Mouse (Mus musculus) liver, embryonic 11.5 days (tissue): ENCODE measurements around the gene Myom1. TPM values are rescaled to one million over a fixed set of nuclear protein-coding genes. Genes with fewer than 3 reads are reported as not detected.

ENCODE experiments used
- ATAC-seq: fragments of 200-750 bp; cut with Nextera tagmentation; replicated peaks from 2 replicates; pipeline ENCODE4 v1.8.0; 2017; ENCODE audit warnings: moderate number of reproducible peaks, mild to moderate bottlenecking, moderate TSS enrichment, moderate library complexity; ENCODE audit not compliant: low FRiP score
- DNase-seq: peaks from one replicate; pipeline ENCODE4 v3.0.0-alpha.2; 2017; ENCODE audit warnings: low spot score
- H3K27ac ChIP-seq: fragments of 300-500 bp; sonication (generic); 2 replicates; pipeline ENCODE4 v1.5.1; 2014; ENCODE audit warnings: mild to moderate bottlenecking, low read depth, low read length, control low read depth
- H3K27me3 ChIP-seq: fragments of 300-500 bp; sonication (generic); replicated peaks from 2 replicates; pipeline ENCODE4 v1.6.1; 2014; ENCODE audit warnings: low read length, mixed read lengths; ENCODE audit not compliant: control insufficient read depth, insufficient read depth
- H3K36me3 ChIP-seq: fragments of 300-500 bp; sonication (generic); 2 replicates; pipeline ENCODE4 v1.6.1; 2014; ENCODE audit warnings: mild to moderate bottlenecking, low read length, moderate library complexity, mixed read lengths; ENCODE audit not compliant: control insufficient read depth, insufficient read depth
- H3K4me1 ChIP-seq: fragments of 300-500 bp; sonication (generic); replicated peaks from 2 replicates; pipeline ENCODE4 v1.6.1; 2014; ENCODE audit warnings: low read length, mixed read lengths; ENCODE audit not compliant: control insufficient read depth, insufficient read depth
- H3K4me2 ChIP-seq: fragments of 300-500 bp; sonication (generic); 2 replicates; pipeline ENCODE4 v1.6.1; 2014; ENCODE audit warnings: mild to moderate bottlenecking, control low read depth, moderate library complexity
- H3K4me3 ChIP-seq: fragments of 300-500 bp; sonication (generic); 2 replicates; pipeline ENCODE4 v1.5.1; 2014; ENCODE audit warnings: low read depth, low read length, control low read depth
- H3K9ac ChIP-seq: fragments of 300-500 bp; sonication (generic); 2 replicates; pipeline ENCODE4 v1.6.1; 2014; ENCODE audit warnings: low read depth, low read length, control low read depth
- H3K9me3 ChIP-seq: fragments of 300-500 bp; sonication (generic); 2 replicates; pipeline ENCODE4 v1.6.1; 2016; ENCODE audit warnings: low read length, inconsistent platforms, mixed read lengths; ENCODE audit not compliant: control insufficient read depth
- WGBS: fragments of 180-500 bp; shearing (Covaris S2); extraction: QIAGEN DNeasy Blood & Tissue Kit; methylation state at CpG from one replicate; pipeline ENCODE4 v1.1.7; 2014; 5-methylcytosine and 5-hydroxymethylcytosine counted together
- polyA plus RNA-seq: library from polyadenylated mRNA; unstranded; fragments of >200 nt; fragmentation: Nextera tagmentation; extraction: Ambion mirVana; gene quantifications from 2 replicates; pipeline ENCODE4 v1.2.1, GENCODE M21; 2014

The Myom1 gene
- polyA plus RNA-seq, 1 experiment from 2014 or later, result 7.3 TPM

GRCm38 (mm10) chr17:71004186-71004960 is 1.9 kb downstream of the Myom1 start:
- no peak for DNase-seq
- 86% methylated on average over 10 of the region's 10 CpGs for WGBS

GRCm38 (mm10) chr17:71006976-71007375 is 4.5 kb downstream of the Myom1 start:
- ATAC-seq, result no peak
- Histone ChIP-seq H3K27ac (no peak overlapping the region), H3K36me3 (no peaks in the 10 kb centered on the region), H3K27me3 (no peaks in the 10 kb centered on the region), H3K9ac (no peak overlapping the region), H3K4me1 (peaks cover 19% of the 10 kb centered on the region), H3K4me3 (no peak overlapping the region), H3K9me3 (no peaks in the 10 kb centered on the region), H3K4me2 (no peak overlapping the region)
- no peak for DNase-seq
- 75% methylated on average over 5 of the region's 5 CpGs for WGBS

More at GRCm38 (mm10) chr17:71004186-71004960, 1.9 kb downstream of the Myom1 start:
- H3K9me3 ChIP-seq, result no peaks in the 10 kb centered on the region
- no peak overlapping the region for H3K4me3 ChIP-seq
- H3K27ac ChIP-seq, result 0 out of 2 replicates have a peak overlapping the region, but pooled peaks have one; percentile 47
- no peaks in the 10 kb centered on the region for H3K36me3 ChIP-seq
- no peak for ATAC-seq
- H3K4me2 ChIP-seq, result peak overlapping the region; percentile 80
- H3K9ac ChIP-seq, result no peak overlapping the region
- H3K4me1 ChIP-seq, result peaks cover 25% of the 10 kb centered on the region
- no peaks in the 10 kb centered on the region for H3K27me3 ChIP-seq

GRCm38 (mm10) chr17:71008676-71009075 is 6.2 kb downstream of the Myom1 start:
- Histone ChIP-seq H3K4me3 (no peak overlapping the region), H3K4me2 (no peak overlapping the region), H3K9me3 (no peaks in the 10 kb centered on the region), H3K4me1 (peaks cover 8% of the 10 kb centered on the region), H3K36me3 (no peaks in the 10 kb centered on the region), H3K9ac (no peak overlapping the region), H3K27ac (no peak overlapping the region), H3K27me3 (no peaks in the 10 kb centered on the region)
- DNase-seq (no peak), ATAC-seq (no peak)
- 84% methylated on average over 3 of the region's 3 CpGs for WGBS

- ATAC-seq, result no peak
- no peak overlapping the region for H3K4me3 ChIP-seq
- DNase-seq, result no peak
- WGBS, result 55% methylated on average over 1 of the region's 1 CpGs
- no peaks in the 10 kb centered on the region for H3K4me1 ChIP-seq
- no peak overlapping the region for H3K27ac ChIP-seq
- no peaks in the 10 kb centered on the region for H3K27me3 ChIP-seq
- H3K4me2 ChIP-seq, result no peak overlapping the region
- H3K9ac ChIP-seq, result no peak overlapping the region
- no peaks in the 10 kb centered on the region for H3K36me3 ChIP-seq
- H3K9me3 ChIP-seq, result no peaks in the 10 kb centered on the region
These were observed 7.3 kb downstream of the Myom1 start for GRCm38 (mm10) chr17:71009751-71010150.

GRCm38 (mm10) chr17:71010646-71011242 is 8.3 kb downstream of the Myom1 start:
- DNase-seq (no peak), ATAC-seq (no peak; the same call in 1 of the 2 replicates)
- no peak overlapping the region for H3K4me3 ChIP-seq
- no peaks in the 10 kb centered on the region for H3K27me3 ChIP-seq
- no peak overlapping the region for H3K9ac ChIP-seq
- WGBS, result 56% methylated on average over 7 of the region's 7 CpGs
- H3K27ac ChIP-seq, result no peak overlapping the region
- H3K9me3 ChIP-seq, result no peaks in the 10 kb centered on the region
- no peaks in the 10 kb centered on the region for H3K4me1 ChIP-seq
- no peaks in the 10 kb centered on the region for H3K36me3 ChIP-seq
- H3K4me2 ChIP-seq, result peak overlapping the region; percentile 25

- ATAC-seq (no peak), DNase-seq (no peak)
- Histone ChIP-seq H3K9me3 (no peaks in the 10 kb centered on the region), H3K4me2 (no peak overlapping the region), H3K36me3 (no peaks in the 10 kb centered on the region), H3K27me3 (no peaks in the 10 kb centered on the region), H3K4me3 (no peak overlapping the region), H3K27ac (no peak overlapping the region), H3K9ac (no peak overlapping the region), H3K4me1 (no peaks in the 10 kb centered on the region)
- WGBS, result 78% methylated on average over 9 of the region's 9 CpGs
These were observed 9.7 kb downstream of the Myom1 start for GRCm38 (mm10) chr17:71011931-71012662.

GRCm38 (mm10) chr17:71013105-71013504 is 10.7 kb downstream of the Myom1 start:
- DNase-seq (no peak), ATAC-seq (no peak)
- H3K9ac ChIP-seq, result no peak overlapping the region
- WGBS, result 87% methylated on average over 6 of the region's 6 CpGs
- H3K4me3 ChIP-seq, result no peak overlapping the region
- H3K4me2 ChIP-seq, result no peak overlapping the region
- no peak overlapping the region for H3K27ac ChIP-seq
- H3K4me1 ChIP-seq, result no peaks in the 10 kb centered on the region
- H3K36me3 ChIP-seq, result no peaks in the 10 kb centered on the region
- no peaks in the 10 kb centered on the region for H3K9me3 ChIP-seq
- no peaks in the 10 kb centered on the region for H3K27me3 ChIP-seq

GRCm38 (mm10) chr17:71014911-71015310 is 12.5 kb downstream of the Myom1 start:
- Histone ChIP-seq H3K27me3 (no peaks in the 10 kb centered on the region), H3K27ac (no peak overlapping the region), H3K36me3 (no peaks in the 10 kb centered on the region), H3K4me3 (no peak overlapping the region), H3K9ac (no peak overlapping the region), H3K4me2 (no peak overlapping the region), H3K4me1 (peaks cover 7% of the 10 kb centered on the region), H3K9me3 (no peaks in the 10 kb centered on the region)
- DNase-seq, result no peak
- no peak for ATAC-seq
- WGBS, result 65% methylated on average over 5 of the region's 5 CpGs
